Mouse (Mus musculus) gastrocnemius, postnatal 25 days (tissue): ENCODE results near the gene Txlna. TPM values are rescaled to one million over a fixed set of nuclear protein-coding genes. Genes with fewer than 3 reads are reported as not detected.
A peak's percentile ranks its signal among the peaks of the same experiment; 100 is the strongest.

Experiments
- DNase-seq: peaks from one replicate; pipeline ENCODE4 v3.0.0; 2022
- microRNA-seq, 2 experiments: library from miRNA; unstranded; fragments of <30 nt; microRNA quantifications; one replicate each; pipeline ENCODE4 v1.2.0; 2021; ENCODE audit warnings: borderline replicate concordance in 2 of 2
- total RNA-seq, 2 experiments: library from RNA; stranded (reverse); gene quantifications; 1 replicate in 1 of 2; 2 replicates in 1 of 2; pipeline ENCODE4 v1.2.3; 2021

Txlna gene
- total RNA-seq, 2 experiments from 2014 or later, result 18.0 to 19.4 TPM

DNA sequence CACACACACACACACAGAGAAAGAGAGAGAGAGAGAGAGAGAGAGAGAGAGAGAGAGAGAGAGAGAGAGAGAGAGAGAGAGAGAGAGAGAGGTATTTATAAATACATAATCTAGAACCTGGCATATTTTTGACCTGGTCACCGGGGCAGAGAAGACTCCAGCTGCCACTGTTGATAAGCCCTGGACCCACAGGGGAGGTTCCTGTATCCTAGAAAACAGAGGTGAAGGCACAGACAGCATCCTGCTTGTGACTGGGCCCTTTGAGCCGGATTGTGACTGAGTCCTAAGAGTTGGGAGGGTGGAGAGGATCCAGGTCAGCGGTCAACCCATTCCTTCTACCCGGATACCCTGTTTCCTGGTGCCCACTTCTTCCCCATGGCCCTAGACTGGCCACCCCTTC, 52.0 kb downstream of the Txlna start:
- DNase-seq, result no peak

GRCm38 (mm10) chr4:129586943-129587342, 53.9 kb downstream of the Txlna start:
- DNase-seq, result no peak

GRCm38 (mm10) chr4:129585773-129586172, 55.1 kb downstream of the Txlna start:
- no peak for DNase-seq

- DNase-seq, result peak; percentile 75
Observed at GRCm38 (mm10) chr4:129584884-129585608, 55.8 kb downstream of the Txlna start.

DNA sequence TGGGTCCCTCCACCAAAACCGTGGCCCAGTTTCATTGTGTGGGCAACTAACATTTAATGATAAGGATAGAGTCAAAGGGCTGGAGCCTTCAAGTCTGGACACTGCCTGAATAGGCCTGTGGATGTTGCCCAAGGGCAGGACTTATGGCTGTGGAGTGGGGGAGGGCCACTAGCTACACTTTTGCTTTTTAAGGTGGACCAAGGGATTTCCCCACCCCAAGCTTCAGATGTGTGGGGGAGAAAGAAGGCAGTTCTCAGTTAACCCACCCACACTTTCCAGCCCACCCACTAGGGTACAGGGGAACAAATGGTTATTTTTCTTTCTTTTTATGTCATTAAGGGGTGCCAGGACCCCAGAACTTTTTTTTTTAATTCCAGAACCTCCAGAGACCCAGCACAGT, 56.5 kb downstream of the Txlna start:
- DNase-seq, result no peak

GRCm38 (mm10) chr4:129582251-129582650, 58.6 kb downstream of the Txlna start:
- DNase-seq, result no peak

- DNase-seq, result no peak
Observed at GRCm38 (mm10) chr4:129580347-129580746, 60.5 kb downstream of the Txlna start.

DNA sequence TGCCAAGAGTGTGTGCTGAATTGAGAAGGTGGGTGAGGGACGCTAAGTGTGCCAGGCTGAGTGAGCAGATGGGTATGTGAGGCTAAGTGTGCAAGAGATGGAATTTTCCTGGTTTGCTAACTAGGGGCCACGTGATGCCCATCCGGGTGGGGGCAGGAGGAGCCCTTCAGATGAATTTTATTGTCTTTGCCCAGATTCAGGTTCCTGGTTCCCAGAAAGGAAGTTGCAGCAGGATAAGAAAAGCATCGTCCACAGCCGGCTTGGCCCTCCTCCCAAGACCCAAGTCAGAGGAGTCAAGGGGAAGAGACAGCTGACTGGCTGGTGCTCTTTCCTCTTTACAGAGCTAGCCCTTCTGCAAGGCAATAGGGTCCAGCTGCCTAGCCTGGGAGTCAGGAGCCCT, 62.4 kb downstream of the Txlna start, which contains the start of gene Fam167b:
Fam167b (minus strand) TSS at position 84 of the 400 bp plus-strand sequence.
- DNase-seq, result no peak

- DNase-seq, result no peak
Observed at GRCm38 (mm10) chr4:129577688-129578087, 63.2 kb downstream of the Txlna start.

DNA sequence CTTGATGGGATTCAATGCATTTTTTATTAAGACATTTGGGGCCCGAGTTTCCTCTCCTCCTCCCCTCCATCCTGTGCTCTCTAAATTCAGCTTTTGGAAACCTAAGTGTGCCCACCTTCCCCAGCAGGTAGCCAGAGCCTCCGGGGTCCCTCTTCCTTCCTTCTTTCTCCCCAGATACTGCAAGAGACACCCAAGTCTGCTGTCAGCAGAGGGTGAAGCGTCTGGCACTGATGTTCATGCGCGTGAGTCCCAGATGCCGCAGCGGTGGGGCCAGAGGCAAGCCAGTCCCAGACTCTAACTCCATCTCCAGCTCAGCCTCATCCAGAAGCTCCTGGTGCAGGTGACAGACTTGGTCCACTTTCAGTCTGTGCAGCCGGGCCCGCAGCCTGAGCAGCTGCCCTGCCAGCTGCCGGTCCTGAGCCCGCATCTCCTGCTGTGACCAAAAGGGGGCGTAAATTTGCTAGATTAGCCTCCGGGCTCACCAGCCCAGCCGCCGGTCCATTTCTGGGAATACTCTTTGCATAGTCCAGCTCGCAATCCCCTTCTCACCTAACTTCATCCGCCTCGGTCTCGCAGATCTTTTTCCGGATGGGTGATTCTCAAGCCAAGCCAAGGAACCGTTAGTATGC, 63.9 kb downstream of the Txlna start:
- DNase-seq, result peak; percentile 56

Small RNA genes within 50 kb of the gene (microRNA-seq; reads per million reads assigned to microRNA genes)
- gene Mir7016, result 0 reads per million in 2 experiments

Other genes starting within 250 kb of the Txlna start
- not detected for gene Zbtb8b, start 200.2 kb downstream of the Txlna start, total RNA-seq
- gene Bsdc1, start 179.5 kb downstream of the Txlna start, total RNA-seq, result 10 to 100 TPM; 25.6 to 26.9 TPM
- gene Tssk3, start 150.0 kb downstream of the Txlna start, total RNA-seq, result not detected
- gene Fam229a, start 149.9 kb downstream of the Txlna start, total RNA-seq, result not detected
- 1 to 10 TPM; 1.6 to 2.8 TPM for gene Marcksl1, start 127.5 kb downstream of the Txlna start, total RNA-seq
- gene Hdac1, start 98.4 kb downstream of the Txlna start, total RNA-seq, result 1 to 10 TPM; 9.6 to 9.9 TPM
- under 1 TPM in 1 of 2 experiments, not detected in 1; 0.48 TPM for gene Lck, start 67.4 kb downstream of the Txlna start, total RNA-seq
- gene Fam167b, start 62.5 kb downstream of the Txlna start, total RNA-seq, result under 1 TPM in 1 of 2 experiments, not detected in 1; 0.31 TPM
- gene Eif3i, start 40.4 kb downstream of the Txlna start, total RNA-seq, result 100 to 1,000 TPM; 116 to 129 TPM
- 10 to 100 TPM; 30.5 to 32.3 TPM for gene Tmem234, start 40.4 kb downstream of the Txlna start, total RNA-seq
- gene Dcdc2b, start 26.8 kb downstream of the Txlna start, total RNA-seq, result 1 to 10 TPM in 1 of 2 experiments, under 1 TPM in 1; 0.77 to 1.2 TPM
- gene Iqcc, start 22.0 kb downstream of the Txlna start, total RNA-seq, result 10 to 100 TPM in 1 of 2 experiments, 1 to 10 TPM in 1; 8.1 to 11.1 TPM
- 10 to 100 TPM; 52.4 to 59.8 TPM for gene Ccdc28b, start 17.1 kb downstream of the Txlna start, total RNA-seq
- gene Kpna6, start 31.7 kb upstream of the Txlna start, total RNA-seq, result 10 to 100 TPM; 64.6 to 77.1 TPM
- 1 to 10 TPM; 3.5 to 4.7 TPM for gene Tmem39b, start 55.8 kb upstream of the Txlna start, total RNA-seq
- gene Khdrbs1, start 101.2 kb upstream of the Txlna start, total RNA-seq, result 10 to 100 TPM; 21.5 to 25.7 TPM
- 100 to 1,000 TPM; 556 to 584 TPM for gene Ptp4a2, start 170.2 kb upstream of the Txlna start, total RNA-seq